Mouse (Mus musculus): Measurements from ENCODE around the gene Rpl13.
"Not testable (repeated sequence)": the region's sequence is repeated elsewhere in the genome, so short reads cannot be mapped to it uniquely, and the experiment has no call there.

DNA sequence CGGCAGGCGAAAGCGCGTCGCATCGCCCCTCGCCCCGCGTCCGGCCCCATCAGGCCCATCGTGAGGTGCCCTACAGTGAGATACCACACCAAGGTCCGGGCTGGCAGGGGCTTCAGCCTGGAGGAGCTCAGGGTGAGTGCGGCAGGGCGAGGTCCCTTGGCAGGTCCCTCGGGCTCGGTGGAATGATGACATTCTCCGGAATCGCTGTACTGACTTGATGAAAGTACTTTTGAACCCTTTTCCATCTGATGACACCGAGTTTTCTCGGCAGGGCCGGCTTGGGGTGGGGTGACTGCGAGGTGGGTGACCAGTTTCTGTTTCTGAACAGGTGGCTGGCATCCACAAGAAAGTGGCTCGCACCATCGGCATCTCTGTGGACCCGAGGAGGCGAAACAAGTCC, 705 bp downstream of the Rpl13 start:
- not testable (repeated sequence) for TF ChIP-seq CTCF, EP300 (IDR thresholded peaks at IDR 0.05)
